Mouse (Mus musculus) midbrain, postnatal 0 days (tissue): ENCODE results near the gene Mthfd1. TPM values are rescaled to one million over a fixed set of nuclear protein-coding genes. Genes with fewer than 3 reads are reported as not detected.

Experiments
- ATAC-seq: fragments of 200-750 bp; cut with Nextera tagmentation; 2 replicates; pipeline ENCODE4 v1.8.0; 2017; ENCODE audit warnings: moderate number of reproducible peaks, mild to moderate bottlenecking, moderate TSS enrichment, moderate library complexity; ENCODE audit not compliant: low FRiP score
- DNase-seq: peaks from one replicate; pipeline ENCODE4 v3.0.0-alpha.2; 2015; ENCODE audit warnings: low spot score
- H3K27ac ChIP-seq: fragments of 300-500 bp; sonication (generic); 2 replicates; pipeline ENCODE4 v1.5.1; 2014; ENCODE audit warnings: low read depth, mild to moderate bottlenecking, low read length, mixed read lengths
- H3K27me3 ChIP-seq: fragments of 300-500 bp; sonication (generic); 2 replicates; pipeline ENCODE4 v1.6.1; 2014; ENCODE audit warnings: low read length, control low read depth, mixed read lengths; ENCODE audit not compliant: insufficient read depth
- H3K36me3 ChIP-seq: fragments of 300-500 bp; sonication (generic); 2 replicates; pipeline ENCODE4 v1.6.1; 2014; ENCODE audit warnings: low read length, control low read depth, mixed read lengths; ENCODE audit not compliant: insufficient read depth
- H3K4me1 ChIP-seq: fragments of 300-500 bp; sonication (generic); 2 replicates; pipeline ENCODE4 v1.6.1; 2014; ENCODE audit warnings: mild to moderate bottlenecking, control low read depth, antibody characterized with exemption, low read length, mixed read lengths; ENCODE audit not compliant: insufficient read depth
- H3K4me2 ChIP-seq: fragments of 300-500 bp; sonication (generic); 2 replicates; pipeline ENCODE4 v1.6.1; 2014; ENCODE audit warnings: low read depth, mild to moderate bottlenecking, low read length, mixed read lengths; ENCODE audit not compliant: poor library complexity, severe bottlenecking
- H3K4me3 ChIP-seq: fragments of 300-500 bp; sonication (generic); 2 replicates; pipeline ENCODE4 v1.5.1; 2014; ENCODE audit warnings: low read depth, mild to moderate bottlenecking, low read length, moderate library complexity
- H3K9ac ChIP-seq: fragments of 300-500 bp; sonication (generic); replicated peaks from 2 replicates; pipeline ENCODE4 v1.6.1; 2014; ENCODE audit warnings: mild to moderate bottlenecking, low read length, moderate library complexity, mixed read lengths; ENCODE audit not compliant: poor library complexity, severe bottlenecking
- H3K9me3 ChIP-seq: fragments of 300-500 bp; sonication (generic); 2 replicates; pipeline ENCODE4 v1.6.1; 2016; ENCODE audit warnings: low read length, control low read depth
- CTCF ChIP-seq: IDR thresholded peaks from 2 replicates; pipeline ENCODE4 v1.5.1; 2016; ENCODE audit warnings: antibody characterized with exemption, mild to moderate bottlenecking
- WGBS: fragments of 180-500 bp; shearing (Covaris S2); extraction: QIAGEN DNeasy Blood & Tissue Kit; methylation state at CpG from one replicate; pipeline ENCODE4 v1.1.7; 2014; 5-methylcytosine and 5-hydroxymethylcytosine counted together
- polyA plus RNA-seq: library from polyadenylated mRNA; unstranded; fragments of >200 nt; fragmentation: Nextera tagmentation; extraction: Ambion mirVana; gene quantifications from 2 replicates; pipeline ENCODE4 v1.2.1, GENCODE M21; 2015
- total RNA-seq: library from RNA; depleted of rRNA; stranded (reverse); fragments of >200 nt; gene quantifications from 2 replicates; pipeline ENCODE4 v1.2.3, GENCODE M21; 2014

The Mthfd1 gene
- total and polyA plus RNA-seq, 2 experiments from 2014 or later: 23.7 to 26.7 TPM

DNA sequence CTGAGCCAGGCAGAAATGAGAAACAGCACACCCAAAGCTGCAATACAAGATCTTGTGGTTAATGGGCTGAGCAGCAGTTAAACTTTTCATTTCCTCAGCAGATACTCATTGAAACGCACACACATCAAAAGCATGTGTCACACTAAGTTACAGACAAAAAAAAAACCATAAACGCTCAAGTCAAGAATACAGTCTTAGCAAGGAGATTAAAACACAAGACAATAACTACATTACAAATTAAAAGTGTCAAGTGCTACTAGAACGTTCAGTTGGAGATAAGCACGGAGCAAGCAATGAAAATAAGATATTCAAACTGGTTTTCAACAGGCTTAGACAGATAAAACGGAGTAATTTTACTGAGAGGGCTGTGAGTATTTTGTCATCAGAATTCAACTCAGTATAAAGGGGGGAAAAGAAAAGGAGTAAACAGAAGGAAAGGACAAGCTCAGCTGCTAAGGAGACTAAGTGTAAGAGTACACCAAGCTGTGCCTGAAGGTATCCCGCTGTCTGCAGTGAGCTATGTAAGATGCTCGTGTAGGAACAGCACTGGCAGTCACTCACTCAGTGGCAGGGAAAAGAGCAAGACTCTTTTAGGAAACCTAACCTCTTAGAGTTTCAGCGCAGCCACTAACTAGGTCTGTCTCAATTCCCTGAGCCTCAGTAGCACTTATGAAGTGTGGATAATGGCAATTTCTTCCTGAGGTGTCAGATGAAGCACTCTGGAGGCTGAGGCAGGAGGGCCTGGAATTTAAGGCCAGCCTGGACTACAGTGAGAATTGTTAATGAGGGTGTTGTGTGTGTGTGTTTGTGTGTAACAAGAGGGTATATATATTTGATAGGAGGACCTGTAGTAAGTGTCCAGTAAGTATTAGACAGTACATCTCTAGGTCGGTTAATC is 106.6 kb downstream of the Mthfd1 start:
- no peak overlapping the region for H3K9ac ChIP-seq
- no peak overlapping the region for H3K4me3 ChIP-seq
- no peaks in the 10 kb centered on the region for H3K27me3 ChIP-seq
- no peaks in the 10 kb centered on the region for H3K9me3 ChIP-seq
- no peak overlapping the region for H3K4me2 ChIP-seq
- DNase-seq: no peak
- no peaks in the 10 kb centered on the region for H3K4me1 ChIP-seq
- H3K27ac ChIP-seq: no peak overlapping the region
- ATAC-seq: no peak
- TF ChIP-seq CTCF: no peak
- H3K36me3 ChIP-seq: 0 out of 2 replicates have a peak, but pooled peaks cover 2% of the 10 kb centered on the region
- 65% methylated on average over 9 of the region's 9 CpGs for WGBS

DNA sequence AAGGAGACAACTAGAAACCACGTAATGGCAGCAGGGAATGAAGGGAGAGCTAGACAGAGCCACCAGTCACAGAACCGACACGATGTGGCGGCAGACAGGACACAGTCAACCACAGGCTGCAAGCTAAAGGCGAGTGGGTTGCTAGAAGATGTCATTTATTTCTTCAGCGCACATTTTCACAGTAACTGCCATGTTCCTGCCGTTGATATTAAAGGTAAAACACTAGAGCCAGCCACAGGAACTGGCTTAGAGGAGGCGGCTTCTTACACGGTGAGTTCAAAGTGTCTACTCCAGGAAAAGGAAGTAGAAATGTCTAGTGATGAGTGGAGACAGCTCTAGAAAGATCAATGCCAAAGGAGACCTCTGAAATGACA is 107.2 kb downstream of the Mthfd1 start:
- Histone ChIP-seq H3K9me3 (no peaks in the 10 kb centered on the region), H3K27ac (no peak overlapping the region), H3K9ac (no peak overlapping the region), H3K4me3 (no peak overlapping the region), H3K4me2 (no peak overlapping the region), H3K27me3 (no peaks in the 10 kb centered on the region), H3K36me3 (0 out of 2 replicates have a peak, but pooled peaks cover 2% of the 10 kb centered on the region), H3K4me1 (peaks cover under 1% of the 10 kb centered on the region; the same call in 1 of the 2 replicates)
- no peak for TF ChIP-seq CTCF
- 83% methylated on average over 9 of the region's 9 CpGs for WGBS
- ATAC-seq (no peak), DNase-seq (no peak)

DNA sequence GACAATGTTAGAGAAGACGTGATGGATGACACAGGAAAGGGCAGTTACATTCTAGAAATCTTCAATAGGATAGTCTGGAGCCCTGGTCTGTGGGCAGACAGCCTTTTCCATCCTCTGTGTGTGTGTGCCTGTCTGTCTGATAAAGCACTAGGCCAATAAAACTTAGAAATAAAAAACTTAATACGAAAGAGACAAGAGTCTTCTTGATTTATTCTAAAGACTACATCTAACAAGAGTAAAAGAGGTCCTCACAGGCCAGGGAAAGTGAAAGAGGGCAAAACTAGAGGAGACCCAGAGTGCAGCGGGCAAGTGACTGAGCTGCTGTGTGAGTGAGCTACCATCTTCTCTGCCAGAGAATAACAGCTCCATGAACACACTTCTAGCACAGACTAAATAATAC is 111.2 kb downstream of the Mthfd1 start:
- H3K4me1 ChIP-seq: peaks cover 8% of the 10 kb centered on the region; the same call in 1 of the 2 replicates
- no peaks in the 10 kb centered on the region for H3K9me3 ChIP-seq
- WGBS: 91% methylated on average over 3 of the region's 3 CpGs
- ATAC-seq (no peak), DNase-seq (no peak)
- H3K27ac ChIP-seq: no peak overlapping the region
- H3K4me2 ChIP-seq: no peak overlapping the region
- no peak for TF ChIP-seq CTCF
- H3K36me3 ChIP-seq: 0 out of 2 replicates have a peak, but pooled peaks cover 2% of the 10 kb centered on the region
- no peak overlapping the region for H3K9ac ChIP-seq
- H3K27me3 ChIP-seq: no peaks in the 10 kb centered on the region
- no peak overlapping the region for H3K4me3 ChIP-seq

DNA sequence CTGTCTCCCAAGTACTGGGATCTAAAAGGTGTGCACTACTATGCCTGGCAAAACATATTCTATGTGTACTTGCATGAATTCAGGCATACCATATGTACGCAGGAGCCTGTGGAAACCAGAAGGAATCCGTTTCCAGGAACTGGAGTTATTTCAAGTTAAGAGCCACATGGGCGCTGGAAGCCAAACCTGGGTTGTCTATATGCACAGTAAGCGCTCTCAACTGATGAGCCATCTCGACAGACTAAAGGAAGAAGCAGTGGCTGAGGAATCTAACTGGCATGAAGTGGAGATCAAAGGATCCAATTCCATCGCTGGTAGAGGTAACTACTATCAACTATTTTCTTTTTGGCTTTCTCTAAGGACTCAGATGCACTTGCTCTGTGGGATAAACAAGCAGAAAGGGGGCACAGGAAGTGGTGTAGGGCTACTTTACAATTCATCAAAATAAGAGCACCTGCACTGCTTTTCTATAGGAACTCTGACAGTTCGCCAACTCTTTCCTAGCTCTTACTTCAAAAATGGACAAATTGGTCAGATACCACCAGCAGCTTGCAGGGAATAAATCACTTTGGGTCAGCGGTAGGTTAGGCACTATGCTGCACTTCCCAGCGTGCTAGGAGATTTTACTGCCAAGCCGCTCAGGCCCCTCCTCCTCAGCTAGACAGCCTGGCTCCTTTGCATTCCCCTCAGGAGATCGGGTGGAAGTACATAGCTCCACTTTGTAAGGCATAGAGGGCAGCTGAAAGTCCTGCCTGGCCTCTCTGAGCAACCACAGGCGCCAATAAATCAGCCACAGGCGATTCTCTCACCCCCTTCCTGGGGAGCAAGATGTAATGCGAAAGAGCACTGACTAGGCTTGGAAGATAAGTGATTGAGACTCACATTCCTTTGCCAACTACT is 112.2 kb downstream of the Mthfd1 start:
- ATAC-seq (no peak), DNase-seq (peak; percentile 39)
- no peaks in the 10 kb centered on the region for H3K9me3 ChIP-seq
- H3K27ac ChIP-seq: no peak overlapping the region
- H3K4me2 ChIP-seq: peak overlapping the region; percentile 92
- no peaks in the 10 kb centered on the region for H3K27me3 ChIP-seq
- H3K4me3 ChIP-seq: no peak overlapping the region
- 28% methylated on average over 14 of the region's 14 CpGs for WGBS
- TF ChIP-seq CTCF: no peak
- peaks cover 8% of the 10 kb centered on the region; the same call in 1 of the 2 replicates for H3K4me1 ChIP-seq
- peak overlapping the region; percentile 42; the same call in 1 of the 2 replicates for H3K9ac ChIP-seq
- 0 out of 2 replicates have a peak, but pooled peaks cover 2% of the 10 kb centered on the region for H3K36me3 ChIP-seq

DNA sequence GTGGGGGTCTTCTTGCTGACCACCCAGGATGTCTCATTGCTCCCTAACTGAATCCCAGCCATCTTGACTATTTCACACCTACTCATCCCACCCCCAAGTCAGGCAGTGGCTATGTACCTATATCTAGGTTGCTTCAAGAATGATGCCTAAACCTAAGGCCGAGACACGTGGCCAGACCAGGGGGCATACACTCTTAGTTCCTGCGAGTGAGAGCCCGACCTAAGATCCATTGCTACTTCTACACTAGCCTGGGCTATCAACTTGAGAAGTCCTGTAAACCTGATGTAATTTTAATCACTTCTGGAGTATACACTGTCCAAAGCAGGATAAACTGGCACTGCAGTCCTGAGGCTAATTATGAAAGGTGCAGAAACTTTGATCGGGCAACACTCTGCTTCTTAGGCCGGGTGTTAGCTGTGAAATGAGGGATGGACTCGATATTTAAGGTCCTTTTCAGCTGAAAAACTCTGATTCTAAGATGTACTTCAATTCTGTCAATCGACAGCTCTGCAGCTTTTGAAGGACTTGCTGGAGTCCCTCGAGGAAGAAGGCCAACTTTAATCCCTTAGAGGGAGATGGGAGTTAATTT is 113.2 kb downstream of the Mthfd1 start:
- peak overlapping the region; percentile 97 for H3K4me3 ChIP-seq
- H3K36me3 ChIP-seq: 0 out of 2 replicates have a peak, but pooled peaks cover 2% of the 10 kb centered on the region
- H3K9me3 ChIP-seq: no peaks in the 10 kb centered on the region
- no peaks in the 10 kb centered on the region for H3K27me3 ChIP-seq
- peak overlapping the region; percentile 98 for H3K27ac ChIP-seq
- TF ChIP-seq CTCF: no peak
- H3K9ac ChIP-seq: peak overlapping the region; percentile 98
- H3K4me2 ChIP-seq: peak overlapping the region; percentile 92
- peaks cover 8% of the 10 kb centered on the region; the same call in 1 of the 2 replicates for H3K4me1 ChIP-seq
- DNase-seq: no peak
- ATAC-seq: no peak
- 7% methylated on average over 9 of the region's 9 CpGs for WGBS
